Mouse (Mus musculus) c-Kit-positive CD71-negative TER-119-negative erythroid progenitor cells, embryonic 14.5 days (primary cell): ENCODE data around the gene Olfr1505.

Source experiments
- DNase-seq: peaks from one replicate; pipeline ENCODE4 v3.0.0-alpha.2; 2013; ENCODE audit warnings: low read depth

The Olfr1505 gene

DNA sequence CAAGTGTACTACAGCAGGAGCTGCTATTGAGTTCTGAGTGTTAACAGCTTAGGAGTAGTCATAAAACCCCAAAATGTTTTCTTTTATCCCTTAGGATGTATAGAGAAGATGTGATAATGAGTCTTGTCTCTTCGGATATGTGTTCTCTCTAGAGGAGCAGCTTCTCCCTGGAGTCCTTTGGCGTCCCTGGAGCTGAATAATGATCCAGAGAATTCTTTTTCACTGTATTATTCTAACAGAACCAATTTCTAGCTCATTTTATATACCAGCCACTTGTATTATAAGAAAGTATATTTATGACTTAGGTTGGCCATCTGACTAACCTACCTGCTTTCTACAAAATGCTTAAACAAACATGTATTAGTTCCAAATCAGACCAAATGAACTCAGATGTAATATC is at the start of gene Olfr1505:
Gene Olfr1505, plus strand, starts transcription at position 301 of the 400 bp plus-strand sequence.
- no peak for DNase-seq

- DNase-seq, result no peak
Observed at GRCm38 (mm10) chr19:13897828-13898227, 15.5 kb upstream of the Olfr1505 start, which contains the start of gene Olfr1504. Olfr1504 (minus strand) TSS chr19:13897928.
